Mouse (Mus musculus) kidney, postnatal 14 days (tissue): ENCODE results near the gene Plekhg5.
"Not testable (repeated sequence)": the region's sequence is repeated elsewhere in the genome, so short reads cannot be mapped to it uniquely, and the experiment has no call there.

Experiments
- DNase-seq: peaks from one replicate; pipeline ENCODE4 v3.0.0; 2022; ENCODE audit warnings: mixed read lengths

Plekhg5 gene

DNA sequence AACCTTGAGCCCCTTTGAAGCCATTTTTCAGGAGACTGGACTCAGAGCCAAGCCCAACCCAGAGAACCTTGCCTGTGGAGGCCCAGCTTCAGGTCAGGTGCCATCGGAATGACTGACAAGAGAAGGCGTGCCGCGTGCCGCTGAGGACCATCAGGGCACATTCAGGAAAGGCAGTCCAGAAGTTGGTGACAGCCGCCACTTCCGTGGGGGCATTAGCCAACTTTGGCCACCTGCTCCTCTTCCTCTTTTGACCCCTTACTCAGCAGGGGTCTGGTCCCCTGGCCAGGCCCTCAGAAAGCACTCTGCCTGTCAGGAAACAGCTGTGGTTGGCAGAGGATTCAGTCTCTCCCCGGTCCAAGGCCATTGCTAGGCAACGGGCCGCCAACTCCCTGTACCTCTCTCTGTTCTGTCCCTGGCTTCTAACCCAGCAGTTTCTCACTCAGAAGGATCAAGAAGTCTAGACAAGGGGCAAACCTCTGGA, at the start of gene Plekhg5:
TSS of gene Plekhg5 (plus strand) at position 378 of the 481 bp plus-strand sequence.
- DNase-seq, result peak; percentile 57

DNA sequence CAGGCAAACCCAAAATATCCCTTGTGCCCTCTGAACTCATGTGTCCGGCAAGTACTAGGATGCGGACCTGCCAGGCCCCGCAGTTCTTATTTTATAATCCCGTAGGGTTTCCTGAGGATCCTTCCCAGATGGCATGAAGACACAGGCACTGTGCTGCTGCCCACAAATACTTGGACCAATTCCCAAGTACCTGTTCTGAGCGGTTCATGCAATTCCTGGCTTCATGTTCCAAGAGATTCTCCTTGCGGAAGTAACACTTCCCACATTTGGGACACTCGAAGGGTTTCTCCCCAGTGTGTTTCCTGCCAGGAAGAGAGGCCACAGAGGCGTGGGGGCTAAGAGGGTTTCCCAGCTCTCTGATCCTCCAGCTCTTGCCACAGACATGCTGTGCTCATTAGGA, 49.8 kb upstream of the Plekhg5 start:
- DNase-seq, result no peak

DNA sequence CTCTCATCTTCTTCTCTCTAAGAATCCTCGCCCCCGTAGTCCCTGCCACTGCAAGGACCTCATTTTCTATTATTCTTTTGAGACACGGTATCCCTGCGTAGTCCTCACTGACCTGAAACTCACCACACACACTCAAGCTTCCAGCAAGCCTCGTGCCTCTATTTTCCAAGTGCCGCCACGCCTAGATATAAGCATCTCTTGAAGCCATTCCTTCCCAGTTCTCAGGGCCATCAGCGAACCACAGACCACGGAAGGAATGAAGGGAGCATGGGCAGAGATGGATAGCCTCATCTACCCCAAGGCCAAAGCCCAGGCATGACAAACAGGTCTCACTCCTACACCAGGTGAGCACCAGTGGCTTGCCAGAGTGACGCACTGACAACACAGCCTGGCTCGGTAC, 47.8 kb upstream of the Plekhg5 start:
- no peak for DNase-seq

DNA sequence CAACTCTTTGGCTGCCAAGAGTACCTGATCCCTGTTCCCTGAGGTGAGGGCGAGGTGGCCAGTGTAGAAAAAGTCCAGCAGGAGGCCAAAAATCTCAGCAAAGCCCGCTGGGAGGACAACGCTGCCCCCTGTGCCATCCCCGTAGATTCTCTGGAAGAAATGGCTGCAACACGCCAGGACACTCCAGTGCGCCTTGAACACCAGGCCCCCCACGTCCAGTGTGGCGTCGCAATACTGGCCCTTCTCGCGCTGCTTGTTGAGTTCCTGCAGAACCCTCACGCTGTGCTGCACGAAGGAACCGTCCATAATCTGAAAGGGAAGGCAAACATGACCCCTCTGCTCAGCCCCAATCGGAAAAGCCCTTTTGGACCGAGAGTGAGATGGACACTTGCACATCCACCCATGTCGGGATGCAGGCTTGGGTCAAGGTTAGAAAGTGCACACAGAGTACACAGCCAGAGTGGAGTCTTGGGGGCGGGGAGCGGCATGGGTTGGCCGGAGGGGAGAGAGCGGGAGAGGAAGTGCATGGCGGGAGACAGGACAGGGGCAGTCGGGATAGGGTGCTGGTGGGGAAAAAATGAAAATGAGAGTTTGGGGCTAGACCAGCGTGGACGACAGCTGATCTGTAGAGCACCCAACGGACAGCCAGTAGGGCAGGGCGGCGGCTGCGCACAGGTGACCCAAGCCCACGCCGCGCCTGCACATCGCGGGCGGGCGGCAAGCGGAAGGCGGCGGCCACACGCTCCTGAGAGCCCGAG, 45.4 kb upstream of the Plekhg5 start:
- DNase-seq, result no peak

DNA sequence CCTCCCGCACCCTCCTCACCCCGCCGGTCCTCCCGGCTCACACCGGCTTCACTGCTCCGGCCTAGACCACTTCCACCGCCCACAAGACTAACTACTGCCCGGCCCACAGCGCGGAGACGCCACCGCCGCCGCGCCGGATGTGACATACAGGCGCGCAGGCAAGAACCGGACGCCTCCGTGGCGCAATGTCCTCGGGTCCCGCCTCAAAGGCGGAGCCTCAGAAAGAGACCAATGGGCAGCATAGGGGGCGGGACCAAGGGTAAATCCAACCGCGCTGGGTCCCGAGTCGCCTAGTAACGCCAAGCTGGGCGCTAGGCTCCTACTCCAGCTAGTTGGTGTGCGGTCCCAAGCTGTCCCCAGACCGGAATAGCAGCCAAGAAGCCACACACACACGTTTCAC, 44.8 kb upstream of the Plekhg5 start, which contains the start of gene Zbtb48:
TSS of gene Zbtb48 (minus strand) at position 148 of the 400 bp plus-strand sequence.
- peak; percentile 99 for DNase-seq

DNA sequence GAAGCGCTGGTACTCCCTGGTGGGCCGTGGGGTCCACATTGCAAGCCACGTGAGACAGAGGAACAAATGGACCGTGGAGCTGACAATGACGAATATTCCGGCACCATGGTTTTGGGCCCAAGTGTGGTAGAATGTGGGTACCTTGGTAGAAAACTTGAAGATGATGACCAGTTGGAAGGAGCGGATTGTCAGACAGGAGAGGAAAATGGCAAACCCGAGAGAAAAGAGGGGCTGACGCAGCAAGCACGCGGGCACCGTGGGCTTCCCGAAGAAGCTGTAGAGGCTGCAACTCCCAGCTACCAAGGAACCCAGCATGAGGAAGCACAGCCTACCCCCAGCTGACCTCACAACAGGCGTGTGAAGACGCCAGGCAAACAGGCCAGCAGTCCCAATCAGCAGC, 43.8 kb upstream of the Plekhg5 start:
- no peak for DNase-seq

DNA sequence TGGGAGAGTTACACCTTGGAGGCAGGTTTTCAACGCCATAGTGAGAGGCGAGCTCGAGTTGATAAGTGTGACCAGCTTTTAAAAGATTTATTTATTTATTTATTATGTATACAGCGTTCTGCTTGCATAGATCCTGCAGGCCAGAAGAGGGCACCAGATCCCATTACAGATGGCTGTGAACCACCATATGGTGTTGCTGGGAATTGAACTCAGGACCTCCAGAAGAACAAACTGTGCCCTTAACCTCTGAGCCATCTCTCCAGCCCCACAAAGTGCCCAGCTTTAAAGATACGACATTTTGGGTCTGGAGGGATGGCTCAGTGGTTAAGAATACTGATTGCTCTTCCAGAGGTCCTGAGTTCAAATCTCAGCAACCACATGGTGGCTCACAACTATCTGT, 43.2 kb upstream of the Plekhg5 start:
- no peak for DNase-seq

DNA sequence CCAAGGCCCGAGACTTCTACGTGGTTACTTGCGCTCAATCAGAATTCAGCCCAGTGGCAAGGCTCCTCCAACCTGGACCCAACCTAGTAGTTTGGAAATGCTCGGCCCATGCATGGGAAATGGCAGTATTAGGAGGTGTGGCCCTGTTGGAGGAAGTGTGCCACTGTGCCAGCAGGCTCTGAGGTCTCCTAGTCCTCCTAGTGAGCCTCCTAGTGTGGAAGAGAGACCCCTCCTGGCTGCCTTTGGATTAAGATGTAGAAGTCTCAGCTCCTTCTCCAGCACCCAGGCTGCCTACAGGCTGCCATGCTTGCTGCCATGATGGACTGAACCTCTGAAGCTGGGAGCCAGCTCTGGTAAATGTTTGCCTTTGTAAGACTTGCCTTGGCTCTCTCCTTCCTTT, 42.3 kb upstream of the Plekhg5 start:
- DNase-seq, result no peak

DNA sequence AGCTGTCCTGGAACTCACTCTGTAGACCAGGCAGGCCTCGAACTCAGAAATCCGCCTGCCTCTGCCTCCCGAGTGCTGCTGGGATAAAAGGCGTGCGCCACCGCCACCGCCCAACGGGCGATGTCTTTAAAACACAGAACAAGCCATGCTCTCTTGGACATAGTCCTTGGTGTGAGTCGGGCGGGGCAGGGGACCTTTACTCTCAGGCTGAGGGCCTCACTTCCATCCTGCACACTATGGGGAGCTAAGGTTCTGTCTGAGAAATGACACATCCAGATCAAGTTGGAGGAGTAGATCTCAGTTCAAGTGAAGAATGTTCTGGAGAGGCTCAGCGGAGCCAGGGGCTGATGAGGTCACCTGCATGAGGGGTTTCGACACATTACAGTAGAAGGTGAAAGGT, 39.4 kb upstream of the Plekhg5 start:
- DNase-seq, result no peak

DNA sequence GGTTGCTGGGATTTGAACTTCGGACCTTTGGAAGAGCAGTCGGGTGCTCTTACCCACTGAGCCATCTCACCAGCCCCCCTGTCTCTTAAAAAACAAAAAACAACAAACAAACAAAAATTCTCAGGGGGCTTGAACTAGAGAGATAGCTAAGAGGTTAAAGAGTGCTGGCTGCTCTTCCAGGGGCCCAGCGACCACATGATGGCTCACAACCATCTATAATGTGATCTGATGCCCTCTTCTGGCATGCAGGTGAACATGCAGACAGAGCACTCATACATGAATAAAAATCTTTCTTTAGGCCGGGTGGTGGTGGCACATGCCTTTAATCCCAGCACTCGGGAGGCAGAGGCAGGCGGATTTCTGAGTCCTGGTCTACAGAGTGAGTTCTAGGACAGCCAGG, 35.8 kb upstream of the Plekhg5 start:
- not testable (repeated sequence) for DNase-seq

DNA sequence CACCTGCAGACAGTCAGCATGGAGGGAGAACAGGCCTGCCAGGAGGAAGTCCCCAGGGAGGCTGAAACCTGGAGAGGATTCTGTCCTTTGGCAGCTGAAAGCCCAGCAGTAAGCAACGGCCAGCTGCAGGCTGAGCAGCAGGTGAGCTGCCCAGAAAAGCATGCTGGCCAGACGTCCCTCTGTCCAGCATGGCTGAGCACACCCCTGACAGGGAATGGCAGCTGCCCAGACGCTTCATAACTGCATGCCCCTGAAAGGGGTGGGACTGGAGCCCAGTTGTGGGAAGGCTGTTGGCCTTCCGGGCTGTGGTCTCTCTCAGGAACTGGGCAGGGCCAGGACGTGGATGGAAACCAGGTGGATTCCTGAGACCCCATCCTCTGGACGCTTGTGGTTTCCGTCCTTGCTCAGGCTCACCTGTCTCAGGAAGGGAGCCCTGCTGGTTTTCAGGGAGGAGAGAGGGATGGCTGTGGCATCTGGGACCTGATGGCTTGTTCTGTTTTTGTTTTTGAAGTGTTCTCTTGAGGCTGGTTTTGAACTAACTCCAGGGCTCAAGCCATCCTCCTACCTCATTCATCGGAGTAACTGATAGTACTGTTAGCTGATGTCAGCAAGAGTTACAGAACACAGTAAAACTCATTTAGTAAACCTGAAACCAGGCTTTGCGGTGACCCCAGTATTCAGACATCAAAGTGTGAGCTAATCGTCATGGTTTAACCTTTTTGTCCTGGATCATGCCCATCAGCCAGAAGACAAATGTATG, 33.9 kb upstream of the Plekhg5 start, which contains the start of gene Tas1r1:
TSS of gene Tas1r1 (minus strand) at position 344 of the 760 bp plus-strand sequence.
- DNase-seq, result no peak

DNA sequence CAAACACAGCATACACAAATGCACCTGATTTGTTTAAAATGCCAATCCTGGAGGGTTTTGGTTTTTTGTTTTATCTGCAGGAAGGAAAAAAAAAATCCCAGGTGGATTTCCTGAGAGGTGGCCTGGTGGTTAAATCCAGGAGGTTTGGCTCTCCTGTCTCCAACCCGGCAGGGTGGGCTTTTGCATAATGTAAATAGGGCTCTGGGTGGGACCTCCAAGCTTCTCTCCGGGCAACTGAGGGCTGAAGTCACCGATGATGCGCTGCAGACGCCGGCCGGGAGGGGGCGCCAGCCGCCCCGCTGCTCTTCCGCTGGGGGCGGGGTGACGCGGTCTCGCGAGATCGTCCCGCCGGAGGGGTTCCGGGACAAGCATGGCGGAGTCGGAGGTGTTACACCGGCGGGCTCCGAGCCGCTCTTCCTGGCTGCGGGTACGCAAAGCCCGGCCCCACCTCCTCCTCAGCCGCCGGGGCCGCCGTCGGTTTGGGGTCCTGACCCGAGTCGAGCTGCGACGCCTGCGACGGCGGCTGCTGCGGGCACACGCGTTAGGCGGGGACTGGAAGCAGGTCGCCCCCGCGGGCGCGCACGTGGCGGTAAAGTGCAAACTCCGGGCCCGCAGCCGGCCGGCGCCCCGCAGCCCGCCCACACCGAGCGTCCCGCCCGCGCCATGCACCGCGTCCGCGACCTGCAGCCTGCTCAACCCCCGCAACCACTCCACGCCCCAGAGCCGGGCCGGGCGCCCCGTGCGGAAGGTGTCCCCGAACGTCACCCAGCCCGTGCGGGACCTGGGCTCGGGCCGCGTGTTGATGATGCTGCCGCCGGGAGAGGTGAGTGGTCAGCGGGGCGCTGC, 33.1 kb upstream of the Plekhg5 start, which contains the start of gene Nol9:
TSS of gene Nol9 (plus strand) at position 337 of the 846 bp plus-strand sequence.
- DNase-seq, result peak; percentile 94

DNA sequence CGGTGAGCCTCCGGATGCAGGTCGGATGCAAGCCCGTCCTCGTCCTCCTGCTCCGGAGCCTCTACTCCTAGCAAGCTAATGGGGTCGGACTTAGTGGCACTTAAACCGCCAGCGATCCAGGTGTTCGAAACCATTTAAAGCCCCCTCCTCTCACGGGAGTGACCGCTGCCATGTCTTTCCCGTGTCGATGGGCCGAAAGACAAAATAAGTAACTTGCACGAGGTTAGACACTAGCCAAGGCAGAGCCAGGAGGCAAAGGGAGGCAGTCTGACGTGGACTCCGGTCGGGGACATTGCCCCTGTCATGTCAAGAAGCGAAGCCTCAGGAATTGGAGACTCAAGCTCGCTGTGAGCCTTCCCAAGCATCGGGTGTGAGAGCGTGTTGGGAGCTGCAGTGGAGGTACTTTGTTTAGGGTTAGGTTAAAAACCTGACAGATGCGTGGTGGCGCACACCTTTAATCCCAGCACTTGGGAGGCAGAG, 32.4 kb upstream of the Plekhg5 start:
- DNase-seq, result no peak

DNA sequence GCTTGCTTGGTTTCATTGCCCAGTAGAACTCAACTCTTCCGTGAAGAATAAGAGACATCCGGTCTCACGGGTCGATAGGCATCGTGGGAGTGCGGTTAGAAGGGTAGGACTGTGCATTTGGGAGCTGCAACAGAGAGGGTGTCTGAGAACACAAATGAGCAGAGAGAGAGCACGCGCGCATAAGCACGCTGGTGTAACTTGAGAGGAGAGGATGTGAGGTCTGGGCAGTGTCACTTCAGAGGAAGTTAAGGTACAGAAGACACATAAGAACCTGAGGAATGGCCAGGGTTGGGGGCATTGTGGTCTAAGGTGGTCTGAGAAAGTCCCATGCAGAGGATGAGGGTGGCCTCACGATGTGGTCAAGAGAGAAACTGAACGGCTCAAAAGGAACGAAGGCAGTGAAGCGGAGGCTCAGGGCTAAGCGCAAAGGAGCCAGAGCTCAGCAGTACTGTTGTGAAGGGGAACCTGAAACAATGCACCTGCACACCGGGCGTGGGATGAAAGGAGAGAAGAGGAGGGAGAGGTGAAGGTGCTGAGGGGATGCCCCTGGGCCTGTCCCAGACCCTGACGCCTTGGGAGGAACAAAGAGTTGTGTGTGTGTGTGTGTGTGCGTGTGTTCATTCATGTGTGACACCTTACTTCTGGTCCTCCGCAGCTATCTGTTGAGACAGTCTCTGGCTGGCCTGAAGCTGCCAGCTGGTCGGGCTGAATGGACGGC, 30.2 kb upstream of the Plekhg5 start:
- DNase-seq, result no peak

DNA sequence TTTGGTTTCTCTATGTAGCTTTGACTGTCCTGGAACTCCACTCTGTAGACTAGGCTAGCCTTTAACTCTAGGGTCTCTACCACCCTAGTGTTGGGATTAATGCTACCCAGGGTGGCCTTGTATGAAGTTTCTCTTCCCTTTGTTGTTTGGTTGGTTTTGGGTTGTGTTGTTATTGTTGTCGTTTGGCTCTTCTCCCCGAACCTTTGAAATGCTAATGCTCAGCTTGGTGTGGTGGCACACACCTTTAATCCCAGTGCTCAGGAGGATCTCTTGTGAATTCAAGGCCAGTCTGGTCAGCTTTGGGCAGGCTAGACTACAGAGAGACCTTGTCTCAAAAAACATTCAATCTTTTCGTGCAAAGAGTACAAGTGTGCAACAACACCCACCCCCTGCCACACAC, 29.1 kb upstream of the Plekhg5 start:
- DNase-seq, result no peak

DNA sequence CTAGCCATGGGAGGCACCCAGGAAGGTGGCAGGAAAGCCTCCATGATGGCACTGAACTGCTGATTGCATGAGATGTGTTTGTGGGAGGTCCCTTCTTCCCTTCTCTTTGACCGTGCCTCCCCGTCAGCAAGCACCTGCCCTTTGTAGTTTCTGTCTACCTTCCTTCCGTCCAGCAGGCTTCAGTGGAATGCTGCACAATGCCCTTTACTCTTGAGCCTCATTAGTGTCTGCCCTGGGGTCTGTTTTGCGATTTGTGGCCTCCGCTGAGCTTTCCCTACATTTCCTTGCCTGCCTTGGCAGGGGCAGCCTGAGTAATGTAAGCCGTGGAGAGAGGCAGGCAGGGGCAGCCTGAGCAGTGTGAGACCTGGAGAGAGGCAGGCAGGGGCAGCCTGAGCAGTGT, 27.7 kb upstream of the Plekhg5 start:
- DNase-seq, result peak; percentile 50

DNA sequence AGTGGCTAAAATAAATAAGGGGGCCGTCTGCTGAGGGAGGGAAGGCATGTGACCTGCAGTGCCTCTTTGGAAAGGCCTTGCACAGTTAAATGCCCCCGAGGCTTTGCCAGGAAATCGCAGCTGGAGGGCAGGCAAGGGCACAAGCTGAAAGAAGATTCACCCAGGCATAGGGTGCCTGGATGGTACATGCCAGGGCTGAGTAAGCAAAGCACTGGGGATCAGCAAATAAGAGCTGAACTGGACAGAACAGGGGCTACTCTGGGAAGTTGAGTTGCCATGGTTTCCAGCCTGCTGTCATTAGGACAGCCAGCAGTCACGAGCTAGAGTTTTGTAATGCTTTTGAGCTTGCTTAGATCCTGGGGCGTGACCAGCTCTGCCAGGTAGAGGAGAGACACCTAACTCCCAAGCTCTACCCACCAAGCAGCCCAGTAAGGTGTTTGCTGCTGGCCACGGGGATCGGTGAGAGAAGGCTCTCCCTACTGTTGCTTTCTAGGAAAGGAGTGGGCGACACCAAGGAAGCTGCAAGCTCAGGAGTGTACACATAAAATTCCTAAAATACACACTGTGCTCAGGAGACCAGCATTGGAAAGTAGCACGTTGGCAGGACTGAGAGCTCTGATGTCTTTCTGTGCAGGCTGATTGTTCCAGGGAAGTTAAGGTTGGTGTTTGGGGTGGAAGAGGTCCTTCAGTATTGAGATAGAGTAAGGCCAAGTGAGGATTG, 9.7 kb upstream of the Plekhg5 start:
- peak; percentile 74 for DNase-seq

DNA sequence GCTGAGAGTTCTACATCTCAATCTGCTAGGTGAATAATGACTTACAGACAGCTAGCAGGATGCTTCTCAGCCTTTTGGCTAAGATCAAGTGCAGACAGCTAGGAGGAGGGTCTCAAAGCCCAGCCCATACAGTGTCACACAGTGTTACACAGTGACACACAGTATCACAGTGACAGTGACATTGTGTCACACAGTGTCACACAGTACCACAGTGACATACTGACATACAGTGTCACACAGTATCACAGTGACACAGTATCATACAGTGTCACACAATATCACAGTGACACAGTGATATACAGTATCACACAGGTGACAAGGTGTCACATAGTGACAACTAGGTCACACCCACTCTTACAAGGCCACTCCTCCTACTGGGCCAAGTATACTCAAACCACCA, 5.0 kb upstream of the Plekhg5 start:
- no peak for DNase-seq

DNA sequence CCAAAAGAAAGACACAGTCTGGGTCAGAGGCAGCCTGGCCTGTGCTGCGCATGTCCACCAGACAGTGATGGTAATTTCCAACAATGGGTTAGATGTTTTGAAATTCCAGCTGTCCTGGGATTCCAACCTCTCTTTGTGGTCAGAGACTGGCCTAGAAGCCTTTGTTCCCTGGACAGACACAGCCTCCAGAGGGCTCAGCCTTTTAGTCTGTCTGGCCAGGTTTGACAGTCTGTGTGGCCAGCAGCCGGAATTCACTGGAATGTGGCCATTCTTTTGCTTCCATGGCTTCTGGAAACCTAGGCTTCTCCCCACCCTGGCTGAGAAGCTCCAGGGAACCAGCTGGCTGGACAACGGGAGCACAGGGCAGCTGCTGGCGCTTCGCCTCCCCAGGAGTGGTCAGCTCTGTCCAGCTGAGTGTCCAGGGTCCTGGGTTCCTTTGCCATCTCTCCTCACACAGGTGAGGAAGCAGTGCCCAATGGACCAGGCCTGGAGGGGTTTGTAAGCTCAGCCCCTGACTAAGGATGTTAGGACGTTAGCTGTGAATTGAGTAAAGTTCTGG, 4.1 kb upstream of the Plekhg5 start:
- no peak for DNase-seq

DNA sequence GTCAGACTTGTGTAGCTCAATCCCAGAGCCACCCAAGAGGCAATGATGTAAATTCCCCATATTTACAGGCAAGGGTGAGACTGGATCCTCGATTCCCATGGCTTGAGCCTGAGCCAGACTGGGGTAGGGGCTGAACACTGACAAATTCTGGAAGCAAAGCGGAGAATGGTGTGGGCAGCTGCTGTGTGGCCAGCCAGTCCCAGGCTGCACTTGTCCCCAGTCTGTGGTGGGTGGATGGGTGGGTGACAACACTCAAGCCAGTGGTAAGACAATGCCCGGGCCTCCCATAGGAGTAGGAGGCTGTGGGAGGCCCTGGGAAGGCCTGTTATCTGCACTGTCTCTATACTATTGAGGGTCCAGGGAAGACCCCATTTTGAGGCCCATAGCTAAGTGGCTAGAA, 3.1 kb upstream of the Plekhg5 start:
- no peak for DNase-seq
